Mouse (Mus musculus): ENCODE measurements around the gene Nmnat3. TPM values are rescaled to one million over a fixed set of nuclear protein-coding genes. Genes with fewer than 3 reads are reported as not detected.

The Nmnat3 gene
- polyA plus RNA-seq, 1 experiment from 2014 or later = 14.2 TPM

DNA sequence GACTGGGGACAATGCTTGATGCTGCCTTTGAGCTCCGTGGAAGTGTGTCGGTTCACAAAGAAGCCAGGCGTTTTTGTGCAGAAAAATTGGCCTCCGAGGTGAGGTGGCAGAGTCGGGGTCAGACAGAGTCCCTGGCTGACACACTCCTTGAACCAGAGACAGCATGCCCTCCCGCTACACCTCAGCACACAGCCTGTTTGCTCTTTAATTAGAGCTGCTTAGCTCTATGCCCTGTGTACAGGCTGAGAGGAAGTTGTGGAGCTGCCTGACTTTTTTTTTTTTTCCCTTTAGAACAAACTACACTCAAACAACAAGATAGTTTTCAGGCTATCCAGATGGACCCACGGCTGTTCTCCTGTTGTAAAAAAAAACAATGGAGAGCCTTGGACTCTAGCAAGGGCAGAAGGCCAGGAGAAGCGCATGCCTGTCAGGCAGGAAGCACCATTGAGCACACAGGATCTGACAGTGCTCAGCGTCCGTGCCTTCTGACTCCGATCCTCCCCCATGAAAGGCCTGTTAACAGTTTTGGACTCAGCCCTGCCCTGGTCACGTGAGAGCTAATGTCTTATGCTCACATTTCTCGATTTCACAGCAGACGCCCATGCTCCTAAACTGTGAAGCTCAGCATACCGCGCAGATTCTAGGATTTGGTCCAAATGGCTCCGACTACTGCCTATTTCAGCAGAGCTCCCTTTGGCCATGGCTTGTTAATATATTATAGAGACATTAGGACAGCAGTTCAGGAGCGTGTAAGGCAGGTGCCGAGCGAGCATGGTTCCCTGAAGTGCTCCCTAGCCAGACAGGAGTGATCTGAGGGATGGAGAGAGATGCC is 42.3 kb downstream of the Nmnat3 start:
- ATAC-seq (peak; percentile 65), DNase-seq (peak; percentile 24)
- 0 out of 2 replicates have a peak, but pooled peaks cover 4% of the 10 kb centered on the region for H3K36me3 ChIP-seq (replicated peaks; ENCODE audit: insufficient read depth, low read length)
- no peaks in the 10 kb centered on the region for H3K27me3 ChIP-seq (ENCODE audit: insufficient read depth, low read length)
- H3K4me2 ChIP-seq (ENCODE audit: low read depth, low read length) = no peak overlapping the region
- H3K4me3 ChIP-seq (ENCODE audit: low read depth, low read length) = no peak overlapping the region
- TF ChIP-seq EP300 (IDR thresholded peaks at IDR 0.05; ENCODE audit: low read depth) (no peak), CTCF (IDR thresholded peaks at IDR 0.05; ENCODE audit: low read depth) (no peak)
- H3K9ac ChIP-seq (replicated peaks) = no peak overlapping the region
- H3K9me3 ChIP-seq (ENCODE audit: low read length) = no peaks in the 10 kb centered on the region
- 60% methylated on average over 20 of the region's 20 CpGs for WGBS (ENCODE audit: insufficient replicate concordance)
- no peaks in the 10 kb centered on the region; the same call in 1 of the 2 replicates for H3K4me1 ChIP-seq (ENCODE audit: insufficient read depth)
- peak overlapping the region; percentile 12; the same call in 1 of the 2 replicates for H3K27ac ChIP-seq (ENCODE audit: low read depth)

DNA sequence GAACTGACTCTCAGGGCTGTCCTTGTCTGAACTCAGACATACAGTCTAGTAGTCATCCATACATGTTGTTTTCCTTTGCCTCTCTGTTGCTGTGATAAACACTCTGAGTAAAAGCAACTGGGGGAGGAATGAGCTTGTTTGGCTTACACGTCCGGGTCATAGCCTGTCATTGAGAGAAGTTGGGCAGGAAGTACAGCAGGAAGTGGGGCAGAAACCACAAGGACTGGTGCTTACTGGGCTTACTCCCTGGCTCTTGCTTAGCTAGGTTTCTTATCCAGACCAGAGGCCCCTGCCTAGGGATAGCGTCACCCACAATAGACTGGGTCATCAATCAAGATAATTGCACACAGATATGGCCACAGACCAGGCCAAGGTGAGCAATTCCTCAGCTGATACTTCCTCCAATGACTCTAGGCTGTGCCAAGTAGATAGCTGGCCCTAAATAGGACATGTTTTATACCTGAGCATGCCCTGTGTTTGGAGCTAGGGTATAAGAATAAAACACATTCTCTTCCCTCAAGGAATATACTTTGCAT is 46.1 kb downstream of the Nmnat3 start:
- ATAC-seq = peak; percentile 32; the same call in 1 of the 2 replicates
- no peak for DNase-seq
- Histone ChIP-seq H3K9me3 (ENCODE audit: low read length) (no peaks in the 10 kb centered on the region), H3K4me2 (ENCODE audit: low read depth, low read length) (no peak overlapping the region), H3K4me3 (ENCODE audit: low read depth, low read length) (no peak overlapping the region), H3K36me3 (replicated peaks; ENCODE audit: insufficient read depth, low read length) (no peaks in the 10 kb centered on the region), H3K4me1 (ENCODE audit: insufficient read depth) (no peaks in the 10 kb centered on the region; the same call in 1 of the 2 replicates), H3K27me3 (ENCODE audit: insufficient read depth, low read length) (no peaks in the 10 kb centered on the region), H3K9ac (replicated peaks) (no peak overlapping the region), H3K27ac (ENCODE audit: low read depth) (no peak overlapping the region)
- WGBS (ENCODE audit: insufficient replicate concordance) = 41% methylated on average over 3 of the region's 3 CpGs
- no peak for TF ChIP-seq CTCF (IDR thresholded peaks at IDR 0.05; ENCODE audit: low read depth)
- no peak for TF ChIP-seq EP300 (IDR thresholded peaks at IDR 0.05; ENCODE audit: low read depth)

DNA sequence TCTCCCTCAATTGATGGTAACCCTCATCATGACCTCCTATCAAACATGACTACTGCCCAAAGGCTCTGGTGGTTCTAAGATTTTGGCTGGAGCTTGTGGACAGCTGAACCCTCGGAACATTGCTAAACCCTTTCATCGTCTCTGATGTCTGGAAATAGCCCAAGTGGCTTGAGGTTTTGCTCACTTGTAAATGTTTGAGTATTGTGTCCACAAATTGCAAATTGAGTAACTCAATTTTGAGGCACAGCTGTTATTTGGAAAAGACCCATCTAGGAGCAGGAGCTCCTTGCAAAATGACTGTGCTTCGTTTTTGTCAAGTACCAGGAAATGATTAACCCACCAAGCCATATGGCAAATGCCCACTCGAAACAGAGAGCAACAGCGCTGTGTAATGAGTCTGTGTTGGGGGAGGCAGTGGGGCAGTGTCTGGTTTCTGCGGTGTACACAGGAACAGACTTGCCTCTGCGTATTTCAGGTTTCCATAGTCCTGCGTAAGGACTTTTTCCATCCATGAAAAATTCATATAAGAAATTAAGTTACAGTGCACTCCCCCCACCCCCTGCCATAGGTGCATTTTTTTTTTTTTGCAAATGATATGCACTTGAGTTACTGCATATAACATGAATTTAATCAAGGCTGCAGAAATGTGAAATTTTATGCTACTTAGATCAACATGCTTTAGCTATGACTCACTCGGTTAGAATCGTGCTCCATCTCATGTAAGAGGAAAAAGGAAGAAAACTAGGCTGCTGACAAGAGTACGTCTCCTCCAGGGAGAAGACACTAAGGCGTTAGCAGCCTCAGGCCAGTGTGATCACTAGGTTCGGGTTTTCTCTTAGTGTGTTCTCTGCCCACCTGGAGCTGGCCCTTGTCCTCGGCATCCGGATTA is 50.9 kb downstream of the Nmnat3 start:
- H3K4me3 ChIP-seq (ENCODE audit: low read depth, low read length) = no peak overlapping the region
- no peaks in the 10 kb centered on the region; the same call in 1 of the 2 replicates for H3K4me1 ChIP-seq (ENCODE audit: insufficient read depth)
- H3K36me3 ChIP-seq (replicated peaks; ENCODE audit: insufficient read depth, low read length) = no peaks in the 10 kb centered on the region
- 74% methylated on average over 15 of the region's 15 CpGs for WGBS (ENCODE audit: insufficient replicate concordance)
- DNase-seq = no peak
- H3K9ac ChIP-seq (replicated peaks) = no peak overlapping the region
- no peak overlapping the region for H3K27ac ChIP-seq (ENCODE audit: low read depth)
- no peaks in the 10 kb centered on the region for H3K27me3 ChIP-seq (ENCODE audit: insufficient read depth, low read length)
- no peak for ATAC-seq
- no peak overlapping the region for H3K4me2 ChIP-seq (ENCODE audit: low read depth, low read length)
- TF ChIP-seq EP300 (IDR thresholded peaks at IDR 0.05; ENCODE audit: low read depth) (no peak), CTCF (IDR thresholded peaks at IDR 0.05; ENCODE audit: low read depth) (no peak)
- no peaks in the 10 kb centered on the region for H3K9me3 ChIP-seq (ENCODE audit: low read length)

DNA sequence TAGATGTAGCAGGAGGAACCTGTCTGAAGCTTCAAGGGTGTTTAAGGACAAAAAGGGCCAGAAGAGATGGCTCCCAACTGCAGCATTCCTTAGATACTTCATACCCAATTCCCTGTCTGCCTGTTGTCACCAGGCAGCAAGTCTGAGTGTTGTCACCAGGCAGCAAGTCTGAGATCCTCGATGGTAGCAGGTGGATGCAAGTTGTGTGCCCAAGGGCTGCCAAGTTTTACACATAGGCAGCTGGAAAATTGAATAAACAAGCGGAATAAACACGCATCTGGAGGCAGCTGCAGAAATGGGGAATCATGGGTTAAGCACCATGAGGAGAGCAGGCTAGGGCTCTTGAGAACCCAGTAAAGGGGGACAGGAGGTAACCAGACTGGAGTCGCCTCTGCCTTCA is 52.7 kb downstream of the Nmnat3 start:
- no peak overlapping the region for H3K4me3 ChIP-seq (ENCODE audit: low read depth, low read length)
- no peaks in the 10 kb centered on the region for H3K27me3 ChIP-seq (ENCODE audit: insufficient read depth, low read length)
- ATAC-seq (no peak), DNase-seq (no peak)
- no peaks in the 10 kb centered on the region for H3K9me3 ChIP-seq (ENCODE audit: low read length)
- 81% methylated on average over 4 of the region's 4 CpGs for WGBS (ENCODE audit: insufficient replicate concordance)
- no peak overlapping the region for H3K27ac ChIP-seq (ENCODE audit: low read depth)
- no peak overlapping the region for H3K4me2 ChIP-seq (ENCODE audit: low read depth, low read length)
- TF ChIP-seq CTCF (IDR thresholded peaks at IDR 0.05; ENCODE audit: low read depth) (no peak), EP300 (IDR thresholded peaks at IDR 0.05; ENCODE audit: low read depth) (no peak)
- H3K9ac ChIP-seq (replicated peaks) = no peak overlapping the region
- no peaks in the 10 kb centered on the region; the same call in 1 of the 2 replicates for H3K4me1 ChIP-seq (ENCODE audit: insufficient read depth)
- no peaks in the 10 kb centered on the region for H3K36me3 ChIP-seq (replicated peaks; ENCODE audit: insufficient read depth, low read length)

DNA sequence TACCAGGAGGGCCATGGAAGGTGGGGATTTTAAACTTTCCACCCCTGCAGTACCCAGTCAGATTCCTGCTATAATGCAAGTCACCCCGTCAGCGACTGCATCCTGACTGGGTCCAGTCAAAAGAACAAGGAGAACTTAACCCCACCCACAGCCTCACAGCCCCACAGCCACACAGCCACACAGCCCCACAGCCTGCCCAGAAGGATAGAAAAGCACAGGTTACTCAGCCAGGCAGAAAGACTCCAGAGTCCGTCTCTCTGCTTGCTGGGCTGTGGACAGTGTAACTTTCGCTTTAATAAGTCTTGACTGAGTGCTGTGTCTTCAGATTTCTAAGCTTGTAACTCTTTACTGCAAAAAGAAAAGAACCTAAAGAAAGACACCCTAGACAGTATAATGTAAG is 53.2 kb downstream of the Nmnat3 start:
- TF ChIP-seq CTCF (IDR thresholded peaks at IDR 0.05; ENCODE audit: low read depth) = no peak
- no peak for TF ChIP-seq EP300 (IDR thresholded peaks at IDR 0.05; ENCODE audit: low read depth)
- H3K36me3 ChIP-seq (replicated peaks; ENCODE audit: insufficient read depth, low read length) = no peaks in the 10 kb centered on the region
- H3K4me1 ChIP-seq (ENCODE audit: insufficient read depth) = no peaks in the 10 kb centered on the region; the same call in 1 of the 2 replicates
- ATAC-seq (no peak), DNase-seq (no peak)
- no peaks in the 10 kb centered on the region for H3K9me3 ChIP-seq (ENCODE audit: low read length)
- H3K27ac ChIP-seq (ENCODE audit: low read depth) = no peak overlapping the region
- no peaks in the 10 kb centered on the region for H3K27me3 ChIP-seq (ENCODE audit: insufficient read depth, low read length)
- WGBS (ENCODE audit: insufficient replicate concordance) = 90% methylated on average over 4 of the region's 4 CpGs
- H3K4me2 ChIP-seq (ENCODE audit: low read depth, low read length) = no peak overlapping the region
- no peak overlapping the region for H3K9ac ChIP-seq (replicated peaks)
- no peak overlapping the region for H3K4me3 ChIP-seq (ENCODE audit: low read depth, low read length)

DNA sequence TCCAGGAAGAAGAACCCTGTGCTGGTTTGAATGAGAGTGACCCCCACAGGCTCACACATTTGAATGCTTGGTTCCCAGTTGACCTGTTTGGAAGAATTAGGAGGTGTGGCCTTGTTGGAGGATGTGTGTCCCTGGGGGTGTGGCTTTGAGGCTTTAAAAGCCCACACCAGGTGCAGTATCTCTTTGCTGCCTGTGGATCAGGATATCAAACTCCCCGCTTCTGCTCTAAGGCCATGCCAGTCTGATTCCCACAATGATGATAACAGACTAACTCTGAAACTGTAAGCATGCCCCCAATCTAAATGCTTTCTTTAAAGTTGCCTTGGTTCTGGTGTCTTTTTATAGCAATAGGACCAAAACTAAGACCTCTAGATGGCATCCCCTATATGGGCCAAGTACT is 58.6 kb downstream of the Nmnat3 start:
- peaks cover 13% of the 10 kb centered on the region; the same call in 1 of the 2 replicates for H3K36me3 ChIP-seq (replicated peaks; ENCODE audit: insufficient read depth, low read length)
- no peak overlapping the region for H3K9ac ChIP-seq (replicated peaks)
- TF ChIP-seq CTCF (IDR thresholded peaks at IDR 0.05; ENCODE audit: low read depth) (no peak), EP300 (IDR thresholded peaks at IDR 0.05; ENCODE audit: low read depth) (no peak)
- 63% methylated on average over 1 of the region's 1 CpGs for WGBS (ENCODE audit: insufficient replicate concordance)
- DNase-seq (no peak), ATAC-seq (no peak)
- H3K9me3 ChIP-seq (ENCODE audit: low read length) = no peaks in the 10 kb centered on the region
- no peak overlapping the region for H3K4me2 ChIP-seq (ENCODE audit: low read depth, low read length)
- no peak overlapping the region for H3K27ac ChIP-seq (ENCODE audit: low read depth)
- H3K27me3 ChIP-seq (ENCODE audit: insufficient read depth, low read length) = no peaks in the 10 kb centered on the region
- H3K4me1 ChIP-seq (ENCODE audit: insufficient read depth) = no peaks in the 10 kb centered on the region
- H3K4me3 ChIP-seq (ENCODE audit: low read depth, low read length) = no peak overlapping the region

All from liver, postnatal 0 days (tissue).